Mouse (Mus musculus) left cerebral cortex, postnatal 4 days (tissue): ENCODE results near the gene Rbms3. TPM values are rescaled to one million over a fixed set of nuclear protein-coding genes. Genes with fewer than 3 reads are reported as not detected.

Experiments used
- DNase-seq: peaks from one replicate; pipeline ENCODE4 v3.0.0-alpha.2; 2022
- intact Hi-C: fragments of 180-260 bp; cut with DNase I; formaldehyde crosslinking; loops from one replicate; pipeline ENCODE4 v1.15.1; 2025
- total RNA-seq, 2 experiments: library from RNA; stranded (reverse); gene quantifications; 2 replicates each; pipeline ENCODE4 v1.2.3; 2021

Rbms3 gene
- total RNA-seq, 2 experiments from 2014 or later = 18.3 to 22.5 TPM

DNA sequence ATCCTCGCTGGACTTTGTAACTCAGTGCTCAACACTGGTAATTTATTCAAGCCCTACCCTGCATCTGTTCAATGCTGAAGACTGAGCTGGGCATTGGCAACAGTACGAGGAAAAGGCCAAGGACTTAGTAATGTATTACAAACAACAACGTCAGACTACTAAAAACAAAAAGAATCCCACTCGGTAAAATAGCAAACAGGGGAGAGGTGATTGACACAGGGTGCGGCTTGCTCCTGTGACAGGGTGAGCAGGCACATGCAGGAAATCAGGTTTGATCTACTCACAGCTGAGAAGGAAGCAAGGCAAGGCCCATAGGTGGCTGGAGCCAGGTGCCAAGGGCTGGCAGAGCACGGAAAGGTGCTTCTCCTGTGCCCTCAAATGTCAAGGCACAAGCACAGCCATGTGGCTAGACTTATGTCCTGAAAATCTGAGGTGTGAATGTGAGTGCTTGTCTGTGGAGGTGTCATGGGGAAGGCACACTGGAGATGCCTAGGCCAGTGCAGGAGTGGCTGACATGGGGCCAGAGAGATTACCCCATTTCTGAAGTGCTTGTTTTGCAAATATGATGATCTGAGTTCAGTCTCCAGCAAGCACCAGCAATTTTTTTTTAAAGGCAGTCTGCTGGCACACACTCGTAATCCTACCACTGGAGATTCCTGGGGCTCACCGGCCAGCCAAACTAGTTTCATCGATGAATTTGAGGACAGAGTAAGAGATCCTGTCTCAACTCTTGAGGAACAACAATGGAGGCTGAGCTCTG is 251.4 kb downstream of the Rbms3 start:
- DNase-seq = no peak
- intact Hi-C loops = no loop called here

DNA sequence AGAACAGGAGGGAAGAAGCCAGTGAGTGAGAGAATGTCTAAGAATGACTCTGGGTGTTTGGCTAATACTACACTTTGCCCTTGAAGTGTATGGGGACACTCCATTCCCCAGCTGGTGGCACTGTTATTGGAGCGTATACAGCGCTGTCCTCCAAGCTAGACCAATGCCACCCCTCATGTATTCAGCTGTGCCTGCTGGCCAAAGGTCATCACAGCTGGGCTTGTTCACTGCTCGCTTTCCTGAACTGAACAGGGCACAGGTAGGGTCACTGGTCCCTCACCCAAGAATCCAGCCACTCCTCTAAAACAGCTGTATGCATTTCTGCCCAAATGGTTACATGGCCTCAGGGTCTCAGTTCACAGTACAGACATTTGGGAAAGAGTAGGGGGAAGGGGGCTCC is 253.9 kb downstream of the Rbms3 start:
- DNase-seq = no peak
- intact Hi-C loops = no loop called here

DNA sequence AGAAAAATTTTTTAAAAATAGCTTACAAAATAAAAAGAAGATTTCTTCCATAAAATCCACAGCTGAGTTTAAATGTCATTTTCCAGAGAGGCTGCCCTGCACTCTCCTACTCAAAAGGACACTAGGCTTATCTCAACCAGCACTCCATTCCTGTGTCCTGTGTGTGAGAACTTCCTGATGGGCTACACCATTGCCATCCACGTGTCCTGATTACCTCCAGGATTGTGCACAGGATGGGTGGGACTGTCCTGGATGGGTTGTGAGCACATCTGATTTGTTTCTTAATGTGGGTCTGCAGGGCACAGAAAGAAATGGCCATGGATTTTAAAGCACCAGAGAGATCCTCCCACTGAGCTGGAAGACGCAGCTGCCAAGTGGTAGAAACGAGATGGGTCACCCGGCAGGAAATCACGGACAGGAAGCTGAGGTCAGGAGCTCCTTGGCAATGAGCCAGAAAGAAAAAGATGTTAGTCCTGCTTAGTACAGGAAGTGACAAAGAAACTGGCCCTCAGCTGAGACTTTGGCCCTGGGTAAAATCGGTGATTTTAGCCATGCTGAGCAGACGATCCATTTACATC is 256.5 kb downstream of the Rbms3 start:
- intact Hi-C loops = no loop called here
- peak; percentile 13 for DNase-seq

DNA sequence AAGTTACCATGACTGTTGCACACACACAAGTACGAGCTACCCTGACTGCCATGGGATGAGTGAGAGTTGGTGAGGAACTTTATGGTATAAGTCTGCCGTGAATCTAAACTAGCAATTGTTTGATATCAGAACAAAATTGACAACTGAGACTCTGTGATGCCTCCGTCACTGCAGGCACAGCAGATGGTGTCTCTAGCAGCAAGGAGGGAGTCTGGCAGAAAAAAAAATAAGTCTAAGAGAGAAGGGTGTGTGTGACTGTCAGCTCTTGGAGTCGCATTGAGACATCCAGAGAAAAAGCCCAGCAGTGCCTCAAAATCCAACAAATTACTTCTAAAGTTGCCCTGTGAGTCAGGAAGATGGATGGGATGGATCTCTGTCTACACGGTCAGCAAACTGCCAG is 257.7 kb downstream of the Rbms3 start:
- no peak for DNase-seq
- intact Hi-C loops = no loop called here

DNA sequence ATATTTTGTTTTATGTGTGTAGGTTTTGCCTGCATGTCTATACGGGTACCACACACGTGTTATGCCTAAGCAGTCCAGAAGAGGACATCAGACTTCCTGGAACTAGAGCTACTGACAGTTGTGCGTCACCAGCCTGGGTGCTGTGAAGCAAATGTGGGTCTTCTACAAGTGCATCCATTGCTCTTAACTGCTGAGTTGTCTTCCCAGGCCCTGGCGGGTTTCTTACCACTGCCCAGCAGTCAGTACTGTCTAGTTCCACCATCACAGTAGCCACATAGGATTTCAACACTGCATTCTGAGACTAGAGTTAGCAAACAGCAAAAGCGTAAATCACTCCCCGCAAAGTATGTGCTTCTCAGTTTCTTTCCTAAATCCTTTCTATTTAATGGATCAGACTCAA is 259.6 kb downstream of the Rbms3 start:
- DNase-seq = no peak
- intact Hi-C loops = no loop called here

DNA sequence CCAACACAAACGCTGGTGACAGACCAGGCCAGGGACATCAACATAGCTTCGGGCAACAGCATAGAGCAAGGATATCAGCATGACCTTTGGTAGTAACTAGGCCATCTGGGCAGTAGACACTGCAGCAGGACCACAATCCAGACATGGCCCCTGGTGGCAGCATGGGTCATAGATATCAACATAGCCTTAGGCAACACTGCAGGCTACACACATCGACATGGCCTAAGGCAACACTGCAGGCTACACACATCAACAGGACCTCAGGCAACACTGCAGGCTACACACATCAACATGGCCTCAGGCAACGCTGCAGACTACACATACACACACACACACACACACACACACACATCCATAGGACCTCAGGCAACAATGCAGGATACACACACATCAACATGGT is 261.7 kb downstream of the Rbms3 start:
- no peak for DNase-seq
- intact Hi-C loops = no loop called here

DNA sequence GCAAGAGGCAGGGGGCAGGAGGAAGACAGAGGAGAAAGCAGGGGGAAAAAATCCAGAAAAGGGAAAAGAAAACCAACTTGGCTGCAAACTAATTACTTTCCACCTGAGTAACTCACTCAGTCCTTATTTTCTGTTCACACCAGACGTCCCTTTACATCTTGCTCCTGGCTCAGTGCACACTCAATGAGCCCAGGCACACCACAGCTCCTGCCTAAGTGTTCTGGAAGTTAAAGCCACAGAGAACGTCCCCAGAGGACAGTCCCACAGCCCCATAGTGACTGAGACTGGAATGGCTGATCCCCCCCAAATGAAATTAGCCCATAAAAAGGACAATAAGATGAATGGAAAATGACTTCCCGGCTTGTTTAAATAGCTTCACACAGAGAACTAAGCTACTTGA is 265.1 kb downstream of the Rbms3 start:
- intact Hi-C loops = no loop called here
- DNase-seq = no peak

DNA sequence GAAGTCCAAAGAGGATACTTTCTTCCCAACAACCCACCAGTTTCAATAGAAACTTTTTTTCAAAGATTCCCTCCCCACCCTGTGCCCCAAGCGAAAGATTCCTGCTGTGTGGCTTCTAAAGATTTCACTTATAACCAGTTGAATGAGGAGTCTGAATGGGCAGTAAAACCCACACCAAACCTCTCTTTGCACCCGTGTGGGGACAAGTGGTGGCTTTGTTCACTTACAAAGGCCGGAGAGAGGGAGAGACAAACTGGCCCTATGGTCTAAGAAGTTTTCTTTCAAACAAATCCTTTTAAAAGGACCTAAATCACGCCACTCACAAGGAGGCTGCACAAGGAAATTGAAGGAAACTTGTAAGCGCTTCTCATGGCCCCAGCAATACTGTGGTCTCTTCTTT is 268.3 kb downstream of the Rbms3 start:
- intact Hi-C loops = no loop called here
- no peak for DNase-seq

DNA sequence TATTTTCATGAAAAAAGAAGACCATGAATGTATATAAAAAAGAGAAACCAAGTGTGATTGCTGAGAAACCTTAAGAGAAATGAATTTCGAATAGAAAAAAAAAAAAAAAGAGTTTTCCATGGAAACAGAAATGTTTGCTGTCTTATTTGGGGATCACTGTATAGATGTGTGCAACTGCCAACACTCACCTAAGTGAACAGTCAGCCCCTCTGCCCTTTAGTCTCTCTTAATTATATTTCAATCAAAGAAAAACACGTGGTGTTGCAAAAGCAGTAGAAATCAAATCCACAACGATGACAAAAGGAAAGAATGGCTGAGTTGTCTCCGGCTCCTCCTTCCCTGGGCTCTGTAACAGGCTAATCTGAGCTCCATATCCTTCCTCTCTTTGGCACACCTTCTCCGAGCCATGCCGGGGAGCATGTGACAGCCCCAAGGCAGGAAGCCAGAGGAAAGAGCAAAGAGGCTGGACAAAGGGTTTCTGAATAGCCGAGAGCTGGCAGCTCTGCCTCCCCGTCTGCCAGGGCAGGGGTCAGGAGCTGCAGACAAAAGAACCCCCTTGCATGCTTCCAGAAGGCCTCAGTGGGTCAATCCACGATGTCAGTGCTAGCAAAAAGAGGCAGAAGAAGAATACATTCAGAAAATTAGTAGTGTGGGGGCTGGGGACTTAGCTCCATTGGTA is 272.8 kb downstream of the Rbms3 start:
- intact Hi-C loops = no loop called here
- peak; percentile 87 for DNase-seq

DNA sequence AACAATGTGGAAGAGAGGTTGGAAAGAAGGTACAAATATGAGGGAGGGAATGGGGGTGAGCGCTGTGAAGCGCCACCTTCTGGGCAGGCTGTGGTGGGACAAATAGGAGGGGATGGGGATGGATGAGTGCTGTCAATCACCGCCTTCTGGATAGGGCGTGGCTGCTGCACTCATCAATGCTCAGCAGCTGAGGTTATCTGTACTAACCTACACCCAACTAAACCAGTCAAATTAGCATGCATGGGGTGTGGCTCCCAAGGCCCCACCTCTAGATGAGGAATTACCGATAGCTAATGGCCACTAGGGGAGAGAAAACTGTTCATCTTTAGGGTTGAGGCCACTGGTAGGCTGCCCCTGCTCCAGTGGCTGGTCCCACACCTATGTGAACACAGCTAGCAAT is 274.2 kb downstream of the Rbms3 start:
- DNase-seq = no peak
- intact Hi-C loops = no loop called here

DNA sequence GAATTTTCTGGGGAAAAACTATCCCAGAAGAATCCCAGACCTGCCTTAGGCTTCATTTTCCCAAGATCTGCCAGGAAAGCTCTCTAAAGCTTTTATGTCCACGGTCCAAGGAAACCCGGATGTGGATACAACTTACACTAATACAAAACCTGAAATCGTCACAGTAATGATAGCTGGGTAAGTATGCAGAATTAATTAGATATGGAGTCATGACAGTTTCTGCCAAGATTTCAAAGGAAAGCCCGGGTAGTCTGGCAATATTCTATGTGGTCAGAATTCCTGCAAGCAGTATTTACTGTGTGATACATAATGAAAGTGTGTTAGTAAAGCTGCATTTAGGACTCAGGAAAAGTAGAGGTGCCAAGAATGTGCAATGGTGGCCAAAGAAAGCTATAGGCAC is 287.4 kb downstream of the Rbms3 start:
- no peak for DNase-seq
- intact Hi-C loops = no loop called here

DNA sequence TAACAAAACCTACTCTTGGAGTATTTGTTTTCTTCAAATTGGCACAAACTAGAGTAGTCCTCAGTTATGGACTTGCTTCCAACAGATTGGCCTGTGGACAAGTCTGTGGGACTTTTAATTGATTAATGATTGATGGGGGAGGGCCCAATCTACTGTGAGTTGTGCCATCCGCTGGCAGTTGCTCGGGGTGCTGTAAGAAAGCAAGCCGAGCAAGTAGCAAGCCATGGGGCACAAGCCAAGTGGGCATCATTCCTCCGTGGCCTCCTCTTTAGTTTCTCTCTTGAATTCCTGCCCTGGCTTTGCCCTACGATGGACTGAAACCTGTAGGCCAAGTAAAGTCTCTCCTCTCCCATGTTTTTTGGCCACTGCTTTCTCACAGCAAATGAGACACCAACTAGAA is 299.0 kb downstream of the Rbms3 start:
- peak; percentile 4 for DNase-seq
- intact Hi-C loops = no loop called here

DNA sequence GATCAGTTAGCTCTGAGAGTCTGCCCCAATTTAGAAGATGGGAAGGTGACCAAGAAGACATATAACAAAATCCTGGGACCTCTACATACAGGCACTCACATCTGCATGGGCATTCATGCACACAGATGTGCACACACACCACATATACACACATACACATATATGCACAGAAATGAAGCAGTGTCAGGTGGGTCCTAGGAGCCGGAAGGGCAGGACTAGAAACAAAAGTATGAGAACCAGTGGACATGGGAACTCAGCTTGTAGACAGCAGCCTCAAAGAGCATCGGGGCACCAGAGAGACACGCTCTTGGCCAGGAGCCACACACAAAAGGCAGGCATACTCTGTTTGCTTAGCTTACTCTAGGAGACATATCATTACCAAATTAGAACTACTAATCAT is 310.4 kb downstream of the Rbms3 start:
- intact Hi-C loops = no loop called here
- no peak for DNase-seq

DNA sequence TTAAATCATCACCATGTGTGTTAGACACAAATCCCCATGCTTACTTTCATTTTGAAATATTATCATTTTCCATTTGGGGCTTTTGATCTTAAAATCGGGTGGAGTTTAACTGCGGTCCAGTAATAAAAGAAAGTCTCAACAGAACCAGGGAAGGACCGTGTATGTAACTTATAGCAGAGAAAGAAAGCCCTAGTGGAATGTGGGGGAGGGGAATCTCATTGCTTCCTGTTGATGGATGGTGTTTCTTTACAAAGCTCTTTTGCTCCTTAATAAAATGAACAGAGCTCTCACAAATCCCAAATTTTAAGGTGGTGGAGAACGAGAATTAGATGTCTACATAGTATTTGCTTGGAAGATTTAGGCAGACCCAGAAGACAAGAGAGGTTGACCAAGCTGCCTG is 311.3 kb downstream of the Rbms3 start:
- intact Hi-C loops = no loop called here
- DNase-seq = no peak

DNA sequence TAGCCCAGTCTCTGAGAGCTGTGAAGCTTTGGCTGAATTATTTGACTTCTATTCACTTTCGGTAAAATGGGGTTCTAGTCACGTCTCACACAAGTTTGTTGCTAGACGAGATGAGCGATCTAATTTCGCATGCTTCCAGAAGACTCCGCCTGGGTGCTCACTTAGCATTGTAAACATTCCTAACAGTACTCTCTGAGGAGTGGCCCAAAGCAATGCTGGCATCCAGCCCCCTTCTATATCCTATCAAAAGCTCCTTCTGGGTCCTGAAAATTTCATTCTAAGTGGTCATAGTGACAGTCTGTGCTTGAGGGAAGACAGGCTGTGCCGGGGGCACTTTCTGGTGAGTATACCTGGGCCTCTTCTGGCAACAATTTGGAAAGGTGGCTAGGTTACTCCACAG is 312.5 kb downstream of the Rbms3 start:
- intact Hi-C loops = no loop called here
- no peak for DNase-seq

DNA sequence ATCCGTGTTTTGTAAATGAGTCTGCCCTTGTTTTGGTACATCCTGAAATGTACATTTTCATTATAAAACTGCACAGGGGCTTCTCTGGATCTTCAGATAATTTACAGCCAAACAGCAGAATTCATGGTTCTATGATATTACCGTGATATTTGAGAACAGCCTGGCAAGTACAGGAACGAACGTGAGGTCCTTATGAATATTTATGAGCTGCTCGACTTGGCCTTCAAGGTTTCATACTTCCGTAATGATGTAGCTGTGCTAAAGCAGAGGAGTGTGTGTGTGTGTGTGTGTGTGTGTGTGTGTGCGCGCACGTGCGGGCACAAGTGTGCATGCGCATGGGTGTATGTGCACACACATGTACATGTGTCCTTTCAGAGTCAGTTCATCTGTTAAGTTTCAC is 316.1 kb downstream of the Rbms3 start:
- no peak for DNase-seq
- intact Hi-C loops = no loop called here

DNA sequence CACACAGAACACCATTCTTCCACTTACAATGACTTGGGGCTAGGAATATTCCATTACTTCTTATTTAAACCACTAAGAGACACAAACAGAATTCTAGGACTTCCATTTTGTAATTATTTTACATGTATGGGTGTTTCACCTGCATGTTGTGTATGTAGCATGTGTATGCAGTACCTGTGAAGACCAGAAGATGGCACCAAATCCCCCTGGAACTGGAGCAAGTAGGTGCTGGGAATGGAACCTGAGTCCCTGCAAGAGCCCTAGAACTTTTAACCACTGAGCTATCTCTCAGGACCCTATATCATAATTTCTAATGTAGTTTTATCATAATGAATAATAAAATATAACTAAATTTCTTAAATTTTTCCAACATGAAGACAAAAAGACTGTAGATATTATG is 319.9 kb downstream of the Rbms3 start:
- no peak for DNase-seq
- intact Hi-C loops = no loop called here

DNA sequence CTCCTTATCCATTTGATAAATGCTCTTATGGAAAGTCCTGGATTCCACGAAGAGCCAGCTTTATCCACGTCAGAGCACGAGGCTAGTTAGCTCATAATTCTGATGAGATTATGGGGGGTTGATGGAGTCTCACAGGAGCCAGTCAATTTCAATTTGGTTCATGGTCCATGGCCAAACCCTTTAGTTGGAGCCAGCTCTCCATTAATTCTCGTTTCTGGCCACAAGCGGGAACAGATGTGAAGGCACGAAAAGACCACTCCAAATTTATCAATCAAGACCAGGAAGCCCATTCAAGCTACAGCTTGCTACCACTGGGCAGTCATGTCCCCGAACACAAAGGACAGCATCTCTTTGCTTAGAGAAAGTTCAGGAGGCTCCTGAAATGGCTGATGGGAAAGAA is 330.7 kb downstream of the Rbms3 start:
- intact Hi-C loops = no loop called here
- peak; percentile 19 for DNase-seq

DNA sequence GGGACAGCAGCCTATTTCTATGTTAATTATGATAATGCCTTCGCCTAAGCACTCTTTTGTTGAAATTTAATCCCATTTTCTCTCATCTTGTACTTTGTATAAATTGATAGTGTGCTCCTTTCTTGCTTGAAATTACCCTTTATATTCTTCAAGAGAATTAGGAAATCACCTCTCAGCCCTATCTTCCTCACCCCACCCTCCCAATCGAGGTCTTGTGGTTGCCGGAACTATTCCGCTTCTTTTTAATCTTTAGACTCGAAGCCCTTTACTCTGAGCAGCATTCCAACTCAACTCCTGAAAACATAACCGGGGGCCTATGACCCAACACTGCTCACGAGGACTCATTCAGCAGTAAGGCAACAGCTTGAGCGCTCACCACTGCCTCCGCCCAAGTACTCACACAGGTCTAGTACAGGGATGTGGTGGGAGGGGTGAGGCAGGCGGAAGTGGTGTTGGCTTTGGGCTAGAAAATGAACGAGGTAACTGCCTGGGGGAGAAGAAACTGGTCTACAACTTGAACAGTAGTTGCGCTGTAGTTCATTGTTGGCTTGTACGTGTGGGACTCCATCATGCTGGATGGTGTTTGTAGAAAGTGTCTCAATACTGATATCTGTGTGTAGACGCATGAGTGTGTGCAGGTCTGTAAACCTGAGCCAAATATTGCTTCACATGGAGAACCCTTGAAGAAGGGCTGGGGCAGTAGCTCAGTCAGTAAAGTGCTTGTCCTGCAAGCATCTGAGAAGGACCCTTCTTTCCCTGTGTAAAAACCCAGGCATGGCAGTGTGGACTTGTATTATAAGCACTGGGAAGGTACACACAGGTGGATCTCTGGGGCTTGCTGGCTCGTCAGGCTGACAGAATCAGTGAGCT is 331.8 kb downstream of the Rbms3 start:
- DNase-seq = no peak

DNA sequence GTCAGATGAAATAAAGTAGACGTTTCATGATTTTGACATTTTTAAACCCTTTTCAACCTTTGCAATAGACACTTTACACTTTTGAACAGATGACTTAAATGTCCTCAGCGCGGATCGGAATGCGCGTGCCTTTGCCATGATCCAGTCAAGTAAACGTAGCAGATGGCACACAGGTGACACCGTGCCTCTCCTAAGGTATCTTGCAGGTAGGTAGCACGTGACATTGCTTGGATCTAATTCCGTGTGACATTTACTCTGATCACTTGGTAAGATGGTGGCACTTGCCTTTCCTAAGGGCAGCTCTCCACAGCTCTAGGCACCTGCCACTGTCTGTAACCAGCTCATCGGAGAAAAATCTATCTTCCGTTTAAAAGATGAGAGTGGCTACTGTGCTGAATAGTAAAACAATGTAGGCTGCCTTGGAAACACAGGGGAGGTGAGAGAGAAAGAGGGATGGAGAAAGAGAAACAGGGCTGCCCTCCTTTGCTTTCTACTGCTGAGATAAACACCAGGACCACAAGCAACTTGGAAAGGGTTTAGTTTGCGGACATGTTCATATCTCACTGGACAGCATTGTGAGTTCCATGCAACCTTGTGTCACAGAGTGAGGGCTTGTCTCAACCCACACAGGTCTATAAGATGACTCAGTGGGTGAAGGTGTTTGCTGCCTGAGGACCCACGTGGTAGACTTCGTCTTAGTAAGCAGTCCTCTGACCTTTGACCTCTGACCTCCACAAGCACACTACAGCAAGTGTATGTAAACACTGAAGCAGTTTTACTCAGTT is 338.5 kb downstream of the Rbms3 start:
- intact Hi-C loops = no loop called here
- no peak for DNase-seq

More for the DNA sequence above, 331.8 kb downstream of the Rbms3 start:
- intact Hi-C loops = no loop called here

DNA sequence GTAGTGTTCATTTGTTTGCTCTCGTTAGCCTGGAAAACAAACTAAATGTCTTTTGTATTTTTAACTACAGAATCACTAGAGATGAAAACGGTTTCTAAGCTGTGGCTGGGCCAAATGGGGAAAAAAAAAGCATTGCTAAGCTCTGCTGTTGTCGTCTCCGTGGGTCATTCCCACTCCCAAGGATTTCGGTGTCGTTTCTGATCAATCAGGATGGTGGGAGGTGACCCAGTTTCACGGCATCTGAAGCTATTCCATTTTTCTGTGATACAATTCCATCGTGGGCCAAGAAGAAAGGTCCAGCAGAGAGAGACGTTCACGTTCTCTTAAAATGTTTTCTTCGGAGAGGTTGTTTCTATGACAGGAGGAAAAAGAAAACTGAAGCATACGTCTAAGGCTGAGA is 354.9 kb downstream of the Rbms3 start:
- intact Hi-C loops = no loop called here
- no peak for DNase-seq
